Mouse (Mus musculus): Measurements from ENCODE around the gene Pemt.

Pemt gene

DNA sequence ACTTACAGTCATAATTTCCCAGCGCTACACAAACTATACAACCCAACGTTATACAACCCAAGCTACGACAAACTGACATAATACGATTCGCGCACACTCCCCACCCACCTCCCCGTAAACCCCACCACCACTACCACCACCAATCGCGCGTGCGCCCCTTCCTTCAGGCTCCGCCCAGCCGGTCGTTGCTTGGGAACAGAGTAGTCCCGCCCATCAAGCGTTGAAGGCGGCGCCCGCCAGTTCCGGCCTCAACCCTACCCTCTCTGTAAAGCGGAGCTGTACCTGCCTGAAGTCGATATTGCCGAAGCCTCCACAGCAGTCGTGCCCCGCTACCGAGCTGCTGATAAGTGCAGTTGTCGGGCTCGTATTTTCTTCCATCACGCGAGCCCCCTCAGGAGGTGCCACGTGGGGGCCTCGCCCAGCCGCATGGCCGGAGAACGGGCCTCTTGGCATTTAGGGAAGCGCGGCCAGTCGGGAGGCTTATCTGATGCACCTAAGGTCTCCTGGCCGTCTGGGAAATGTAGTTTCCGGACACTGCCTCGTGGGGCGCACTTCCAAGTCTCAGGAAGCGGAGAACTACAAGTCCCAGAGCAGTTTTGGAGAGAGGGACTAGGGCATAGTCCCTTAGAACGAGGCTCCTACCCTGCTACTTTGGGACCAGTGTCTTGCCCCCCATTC is at the start of gene Pemt:
Pemt (minus strand) TSS at position 432 of the 678 bp plus-strand sequence.
- peak; percentile 95 to 97 for DNase-seq (ENCODE audit: low spot score in 2 of 2)

DNA sequence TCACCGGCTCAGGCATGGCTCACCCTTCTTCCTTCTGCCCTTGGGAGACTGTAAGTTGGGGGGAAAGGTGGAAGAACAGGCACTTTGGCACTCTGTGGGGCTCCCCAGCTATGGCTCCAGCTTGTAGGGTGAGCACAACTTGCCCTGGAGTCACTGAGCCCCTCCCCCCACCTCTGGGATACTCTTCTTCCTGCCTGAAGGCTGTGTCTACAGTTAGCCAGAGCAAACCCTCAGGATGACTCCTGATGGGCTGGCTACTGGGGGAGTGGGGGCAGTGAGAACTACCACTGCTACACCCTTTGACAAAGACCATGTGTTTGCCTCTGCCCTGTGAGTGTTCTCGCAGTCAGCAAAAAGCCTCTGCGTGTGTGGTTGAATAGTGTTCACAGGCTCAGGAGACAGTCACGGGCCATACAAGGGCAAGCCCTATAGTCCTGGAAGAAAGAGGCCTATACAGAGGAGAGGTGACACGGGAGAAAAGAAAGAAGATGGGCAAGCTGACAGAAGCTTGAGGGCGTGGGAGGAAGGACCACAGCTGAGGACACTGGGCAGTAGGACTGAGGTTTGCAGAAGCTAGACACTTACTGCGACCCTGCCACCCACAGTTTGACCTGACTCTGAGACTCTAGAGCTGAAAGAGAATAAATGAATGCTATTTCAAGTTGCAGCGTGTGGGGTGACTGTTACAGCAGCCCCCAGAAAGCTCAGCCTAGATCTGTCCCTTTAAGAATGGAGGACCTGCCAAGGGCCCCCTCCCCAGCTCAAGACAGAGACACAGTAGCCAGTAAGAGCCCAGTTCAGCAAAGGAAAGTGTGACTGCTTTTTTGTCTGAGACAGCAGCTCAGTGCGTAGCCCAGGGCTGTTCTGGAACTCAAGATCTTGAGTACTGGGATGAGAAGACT is 48.9 kb upstream of the Pemt start:
- DNase-seq (ENCODE audit: low spot score in 2 of 2), result peak in 1 of 2 experiments; percentile 33

DNA sequence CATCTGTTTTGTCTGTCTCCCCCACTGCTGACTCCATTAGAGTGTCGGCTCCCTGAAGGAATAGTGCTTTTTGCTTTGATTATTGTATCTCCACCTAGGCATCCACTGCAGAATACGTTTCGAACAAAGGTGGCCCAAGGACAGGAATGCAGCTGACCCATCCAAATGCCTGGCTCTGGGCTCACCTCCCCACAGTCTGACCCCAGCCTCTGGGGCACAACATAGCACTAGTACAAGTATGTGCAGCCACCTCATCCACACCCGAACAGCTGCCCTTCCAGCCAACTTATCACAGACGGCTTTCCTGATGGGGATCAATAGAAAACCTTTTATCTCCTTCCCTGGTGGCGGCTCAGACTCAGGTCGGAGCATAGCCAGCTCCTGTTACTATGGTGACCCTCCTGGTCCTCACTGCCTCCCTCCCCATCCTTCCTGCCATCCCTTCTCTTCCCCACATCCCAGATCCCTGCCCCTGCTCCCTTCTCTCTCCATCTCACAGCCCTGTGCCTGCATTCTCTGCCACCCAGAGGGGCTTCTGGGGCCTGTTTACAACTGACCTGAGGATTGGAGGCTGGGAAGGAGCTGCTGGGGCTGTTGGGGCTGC is 47.8 kb upstream of the Pemt start:
- DNase-seq (ENCODE audit: low spot score in 2 of 2), result no peak

DNA sequence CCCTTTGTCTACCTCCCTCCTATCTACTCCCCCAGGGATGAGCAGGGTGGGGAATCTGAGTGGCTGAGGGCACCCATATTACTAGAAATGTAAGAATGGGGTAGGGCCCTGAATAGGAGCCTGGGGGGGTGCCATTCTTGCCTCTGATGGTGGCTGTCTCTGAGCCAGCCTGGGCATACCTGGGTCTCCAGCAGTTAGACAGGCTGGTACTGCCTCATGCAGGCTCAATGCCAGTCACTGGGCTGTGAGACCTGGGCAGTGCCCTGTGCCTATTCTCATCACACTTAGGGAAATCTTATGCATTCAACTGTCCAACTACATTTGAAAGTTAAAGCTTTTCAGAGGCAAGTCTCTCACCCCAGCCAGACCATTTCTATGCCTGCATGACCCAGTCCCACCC is 46.9 kb upstream of the Pemt start:
- DNase-seq (ENCODE audit: low spot score in 2 of 2), result no peak

DNA sequence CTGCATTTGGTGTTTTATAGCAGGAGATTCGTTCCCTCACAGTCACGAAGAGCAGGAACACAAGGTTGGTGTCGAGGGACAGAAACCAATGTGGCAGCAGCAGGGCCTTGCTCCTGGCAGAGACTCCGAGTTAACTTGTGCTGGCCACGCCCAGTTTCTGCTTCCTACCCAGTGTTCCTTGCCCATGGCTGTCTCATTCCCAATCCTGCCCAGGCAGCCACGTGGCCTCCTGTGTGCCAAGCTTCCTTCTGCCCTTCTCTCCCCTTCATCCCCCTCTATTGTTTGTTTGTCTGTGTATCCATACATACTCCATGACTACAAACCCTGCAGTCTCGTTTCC is 45.1 kb upstream of the Pemt start:
- DNase-seq (ENCODE audit: low spot score in 2 of 2), result no peak

DNA sequence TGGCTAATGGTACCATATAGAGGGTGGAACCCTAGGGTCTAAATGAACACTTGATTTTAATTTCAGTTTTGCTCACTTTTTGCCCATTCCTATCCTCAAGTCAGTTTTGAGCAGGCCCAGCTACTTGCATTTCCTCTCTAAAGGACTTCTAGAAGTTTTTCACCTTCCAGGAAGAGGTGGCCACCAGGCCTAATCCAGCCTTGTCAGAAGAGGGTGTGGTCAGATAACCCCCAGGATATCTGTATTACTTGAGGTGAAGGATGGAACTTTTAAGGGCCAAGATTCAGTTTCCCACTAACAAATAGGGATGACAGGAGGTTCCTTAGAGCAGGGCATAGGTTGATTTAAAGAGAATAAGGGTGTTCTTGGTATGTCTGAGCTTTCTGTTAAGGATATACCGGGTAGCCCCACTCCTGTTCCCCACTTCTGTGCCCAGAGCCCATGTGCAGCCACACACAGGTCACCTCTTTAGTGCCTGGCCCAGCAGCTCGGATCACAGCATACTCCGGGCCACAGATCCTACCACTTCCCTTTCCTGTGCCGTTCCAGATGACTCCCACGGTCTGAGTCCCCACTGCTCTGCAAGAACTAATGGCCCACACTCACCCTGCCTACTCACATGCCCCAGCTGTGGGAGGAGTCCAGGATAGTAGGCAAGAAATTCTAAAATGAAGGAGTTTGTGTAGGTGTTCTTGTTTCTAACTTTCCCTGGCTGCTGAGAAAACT is 44.6 kb upstream of the Pemt start:
- no peak for DNase-seq (ENCODE audit: low spot score in 2 of 2)

DNA sequence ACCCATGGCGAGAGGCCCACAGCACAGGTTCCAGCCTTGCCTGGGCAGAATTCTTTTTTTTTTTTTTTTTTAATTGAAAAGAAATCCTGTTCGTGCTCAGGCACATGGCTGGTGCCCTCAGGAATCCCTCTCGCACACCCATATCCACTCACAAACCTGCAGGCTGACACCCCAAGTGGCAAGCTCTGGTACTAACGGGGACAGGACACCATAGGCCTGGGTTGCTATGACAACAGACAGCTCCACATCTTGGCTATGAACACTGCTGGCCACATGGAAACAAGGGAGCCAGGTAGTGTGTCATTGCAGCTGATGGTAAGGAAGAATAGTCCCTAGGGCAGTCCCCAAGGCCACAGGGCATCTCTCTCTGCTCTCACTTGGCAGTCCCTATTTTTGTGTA is 42.7 kb upstream of the Pemt start:
- DNase-seq (ENCODE audit: low spot score in 2 of 2), result peak in 1 of 2 experiments; percentile 41

DNA sequence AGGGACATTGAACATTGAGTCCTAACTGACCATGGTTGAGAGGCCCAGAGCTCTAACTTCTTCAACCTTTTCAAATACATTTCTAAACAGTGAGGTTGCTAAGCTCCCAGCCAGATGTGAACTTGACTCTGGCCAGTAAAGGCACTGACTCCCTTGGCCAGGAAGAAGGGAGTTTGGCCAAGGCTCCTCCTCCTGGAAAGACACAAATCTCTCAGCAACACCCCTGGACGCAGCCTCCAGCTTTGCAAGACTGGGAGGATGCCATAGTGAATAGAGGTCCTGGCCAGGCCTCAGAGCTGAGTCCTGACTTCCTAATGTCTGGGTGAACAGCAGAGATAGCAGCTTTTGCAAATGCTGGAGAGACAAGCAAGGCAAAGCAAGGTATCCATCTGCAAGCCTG is 40.4 kb upstream of the Pemt start:
- no peak for DNase-seq (ENCODE audit: low spot score in 2 of 2)

DNA sequence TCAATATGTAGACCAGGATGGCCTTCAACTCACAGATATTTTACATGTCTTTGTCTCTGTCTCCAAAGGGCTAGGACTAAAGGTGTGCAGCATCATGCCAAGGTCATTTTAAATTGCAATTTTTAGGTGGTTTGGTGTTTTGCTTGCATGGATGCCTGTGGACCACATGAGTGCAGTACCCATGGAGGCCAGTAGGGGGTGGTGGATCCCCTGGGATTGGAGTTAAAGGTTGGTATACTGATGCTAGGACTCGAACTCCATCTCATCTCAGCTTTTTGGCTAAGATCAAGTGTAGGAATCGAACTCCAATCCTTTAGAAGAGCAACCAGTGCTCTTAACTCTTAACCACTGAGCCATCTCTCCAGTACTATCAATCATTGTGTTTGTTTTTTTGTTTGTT is 38.3 kb upstream of the Pemt start:
- peak; percentile 69 to 87 for DNase-seq (ENCODE audit: low spot score in 2 of 2)

DNA sequence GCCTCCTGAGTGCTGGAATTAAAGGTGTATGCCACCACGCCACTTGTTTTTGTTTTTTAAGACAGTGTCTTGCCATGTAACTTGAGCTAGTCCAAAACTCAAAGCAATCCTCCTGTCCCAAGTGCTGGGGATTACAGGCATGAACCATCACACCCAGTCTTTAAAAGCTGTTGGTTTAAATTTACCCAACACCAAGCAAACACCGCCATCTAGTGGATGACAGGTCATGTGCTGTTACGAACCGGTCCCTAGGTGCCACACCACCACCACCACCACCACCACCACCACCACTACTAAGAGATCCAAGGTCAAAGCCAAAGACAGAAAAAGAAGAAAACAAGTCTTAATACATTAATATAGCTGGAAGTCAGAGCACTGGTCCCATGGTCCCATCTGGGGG is 30.5 kb upstream of the Pemt start:
- peak; percentile 53 to 88 for DNase-seq (ENCODE audit: low spot score in 2 of 2)

DNA sequence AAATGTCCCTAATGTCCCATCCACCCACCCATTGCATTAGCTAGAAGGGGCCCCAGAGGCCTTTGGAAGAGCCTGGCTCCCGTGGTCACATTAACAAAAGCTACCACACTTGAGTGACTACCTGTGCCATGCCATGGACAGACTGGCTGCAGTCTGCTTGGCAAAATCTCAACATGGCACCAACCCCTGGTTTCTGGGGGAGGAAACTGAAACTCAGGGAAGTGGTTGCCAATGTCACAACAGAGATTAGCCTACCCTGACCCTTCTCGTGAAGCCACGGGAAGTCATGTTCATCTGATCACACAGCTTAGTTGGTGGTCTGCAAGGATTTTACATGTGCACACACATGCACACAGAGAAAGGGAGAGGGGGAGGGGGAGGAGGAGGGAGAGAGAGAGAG is 29.9 kb upstream of the Pemt start:
- DNase-seq (ENCODE audit: low spot score in 2 of 2), result no peak

DNA sequence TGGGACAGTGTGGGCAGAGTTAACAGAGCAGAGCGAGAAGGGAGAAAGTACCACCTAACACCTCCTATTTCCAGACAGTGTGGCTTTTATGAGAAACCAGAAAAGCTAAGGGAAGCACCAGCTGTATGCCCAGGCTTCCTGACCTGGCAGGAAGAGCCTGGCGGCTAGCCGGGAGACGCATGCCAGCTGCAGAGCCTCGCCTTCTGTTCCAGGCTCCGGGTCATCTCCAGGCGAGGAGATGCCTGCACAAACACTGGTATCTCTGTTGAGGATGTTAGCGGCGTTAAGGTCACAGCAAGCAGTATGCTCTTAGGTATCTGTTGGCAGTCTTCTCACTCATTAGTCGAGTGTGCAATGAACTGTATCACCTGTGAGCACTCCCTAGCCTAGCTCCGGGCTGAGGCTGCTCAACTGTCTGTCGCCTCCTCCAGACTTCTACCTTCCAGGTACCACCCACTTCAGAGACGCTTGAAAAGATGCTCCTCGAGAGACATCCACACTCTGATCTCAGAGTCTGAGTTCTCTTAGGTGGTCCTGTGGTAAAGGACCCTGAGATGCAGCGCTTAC is 27.7 kb upstream of the Pemt start:
- DNase-seq (ENCODE audit: low spot score in 2 of 2), result no peak

DNA sequence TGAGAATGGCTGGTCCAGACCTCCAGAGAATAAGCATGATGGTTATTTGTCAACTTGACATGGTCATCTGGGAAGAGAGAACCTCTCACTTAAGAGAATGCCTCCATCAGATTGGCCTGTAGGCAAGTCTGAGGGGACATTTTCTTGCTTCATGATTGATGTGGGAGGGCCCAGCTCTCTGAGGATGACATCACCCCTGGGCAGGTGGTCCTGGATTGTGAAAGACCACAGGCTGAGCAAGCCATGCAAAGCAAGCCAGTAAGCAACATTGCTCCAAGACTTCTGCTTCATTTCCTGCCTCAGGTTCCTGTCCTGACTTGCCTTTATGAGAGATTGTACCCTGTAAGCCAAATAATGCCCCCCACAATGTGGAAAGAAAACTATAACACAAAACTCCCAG is 26.8 kb upstream of the Pemt start:
- no peak for DNase-seq (ENCODE audit: low spot score in 2 of 2)

DNA sequence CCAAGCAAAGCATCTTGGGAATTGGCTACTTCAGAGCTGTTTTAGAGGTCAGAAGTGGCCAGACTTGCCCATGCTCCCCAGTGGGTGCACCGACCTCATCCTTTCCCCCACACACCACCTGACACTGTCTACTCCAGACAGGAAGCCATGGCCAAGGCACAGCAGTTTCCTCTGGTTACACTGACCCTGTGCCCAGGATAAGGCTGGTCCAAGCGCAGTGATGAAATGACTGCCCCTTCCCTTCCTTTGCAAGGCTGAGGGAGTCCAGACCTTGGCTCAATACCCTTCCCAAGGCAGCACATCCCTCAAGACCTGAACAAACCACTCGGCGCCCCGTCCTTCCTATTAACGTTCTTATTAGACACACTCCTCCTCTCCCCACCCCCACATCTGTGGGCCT is 24.9 kb upstream of the Pemt start:
- DNase-seq (ENCODE audit: low spot score in 2 of 2), result no peak

DNA sequence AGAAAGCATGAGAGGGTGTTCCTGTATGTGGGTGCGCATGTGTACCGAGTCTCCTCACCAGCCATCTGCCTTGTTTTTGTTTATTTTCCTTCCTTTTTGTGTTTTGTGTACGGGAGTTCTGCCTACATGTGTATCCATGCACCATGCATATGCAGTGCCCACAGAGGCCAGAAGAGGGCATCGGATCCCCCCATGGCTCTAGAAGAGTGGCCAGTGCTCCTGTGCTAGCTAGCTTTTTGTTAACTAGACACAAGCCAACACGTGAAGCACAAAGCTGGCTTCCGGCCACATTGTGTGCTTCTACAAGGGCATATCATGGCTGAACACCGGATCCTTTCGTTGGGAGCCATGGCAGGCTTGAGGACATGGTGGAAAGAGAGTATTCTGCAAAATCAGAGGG is 24.3 kb upstream of the Pemt start:
- peak; percentile 45 to 64 for DNase-seq (ENCODE audit: low spot score in 2 of 2)

DNA sequence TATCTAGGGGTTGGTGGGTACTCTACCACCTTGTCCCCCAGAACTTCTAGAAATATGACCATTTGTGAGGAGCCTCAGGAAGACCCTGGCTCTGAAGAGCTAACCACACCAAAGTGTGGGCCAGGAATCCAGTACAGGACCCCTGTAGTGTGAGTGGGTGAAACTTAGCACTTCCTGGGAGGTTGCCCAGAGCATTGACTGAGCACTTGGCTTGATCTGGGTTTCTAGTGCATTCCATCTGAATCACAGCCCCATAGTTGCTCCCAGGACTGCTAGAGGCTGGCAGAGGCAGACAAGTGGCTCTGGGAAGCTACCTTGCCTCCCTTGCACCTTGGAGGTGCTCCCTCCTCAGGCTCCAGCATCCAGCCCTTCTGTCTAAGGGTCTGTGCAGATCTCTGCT is 22.3 kb upstream of the Pemt start:
- DNase-seq (ENCODE audit: low spot score in 2 of 2), result no peak

DNA sequence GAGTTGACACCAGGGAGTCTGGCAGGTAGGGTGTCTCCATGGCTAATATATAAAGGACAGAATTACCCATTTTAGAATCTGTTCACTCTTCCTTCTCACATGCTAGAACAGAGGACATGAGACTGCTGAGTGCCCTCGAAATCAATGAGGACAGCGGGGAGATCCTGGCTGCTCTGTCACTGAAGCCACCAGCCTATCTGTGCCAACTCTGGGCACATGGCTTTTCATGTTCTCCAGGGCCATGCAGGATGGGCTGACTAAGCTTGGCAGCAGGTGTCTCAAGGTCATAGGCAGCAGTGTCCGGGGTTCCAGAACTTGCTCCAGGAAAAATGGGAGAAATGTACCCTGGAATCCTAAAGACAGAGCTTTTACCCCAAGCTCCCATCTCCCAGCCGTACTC is 21.4 kb upstream of the Pemt start:
- no peak for DNase-seq (ENCODE audit: low spot score in 2 of 2)

DNA sequence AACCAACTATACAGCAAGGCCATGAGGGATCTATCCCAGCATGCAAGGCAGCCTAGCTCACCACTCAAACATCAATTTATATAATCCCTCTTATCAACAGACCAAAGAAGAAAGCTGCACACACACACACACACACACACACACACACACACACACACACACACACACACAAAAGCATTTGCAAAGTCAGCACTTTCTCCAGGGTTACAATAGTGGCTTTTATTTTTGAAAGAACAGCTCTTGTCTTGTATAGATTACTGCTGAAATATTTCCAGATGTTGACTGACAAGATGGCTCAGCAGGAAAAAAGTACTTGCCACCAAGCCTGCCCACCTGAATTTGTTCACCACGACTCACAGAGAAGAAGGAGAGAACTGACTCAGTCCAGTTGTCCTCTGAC is 19.0 kb upstream of the Pemt start:
- DNase-seq (ENCODE audit: low spot score in 2 of 2), result no peak

DNA sequence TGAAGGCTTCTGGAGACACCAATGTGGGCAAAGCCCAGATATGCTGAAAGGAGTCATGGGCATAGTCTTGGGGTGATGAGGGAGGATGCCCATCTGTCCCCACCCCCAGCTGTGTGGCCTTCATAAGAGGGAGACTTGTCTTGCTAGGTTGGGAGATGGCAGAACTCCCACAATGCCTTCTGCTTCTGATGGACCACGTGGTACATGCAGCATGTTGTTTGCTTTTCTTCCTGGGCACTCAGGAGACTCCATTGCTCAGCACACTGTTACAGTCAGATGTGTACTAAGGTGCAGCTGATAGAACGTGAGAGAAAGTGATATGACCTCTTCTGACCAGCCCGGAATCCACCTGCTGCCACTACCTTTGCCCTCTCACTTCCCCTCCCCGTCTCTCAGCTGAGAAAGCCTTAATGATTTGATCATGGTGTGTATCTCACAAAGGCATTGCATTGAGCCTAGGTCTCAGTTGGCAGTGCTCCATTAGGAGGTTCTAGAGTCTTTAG is 15.3 kb upstream of the Pemt start:
- DNase-seq (ENCODE audit: low spot score in 2 of 2), result no peak

DNA sequence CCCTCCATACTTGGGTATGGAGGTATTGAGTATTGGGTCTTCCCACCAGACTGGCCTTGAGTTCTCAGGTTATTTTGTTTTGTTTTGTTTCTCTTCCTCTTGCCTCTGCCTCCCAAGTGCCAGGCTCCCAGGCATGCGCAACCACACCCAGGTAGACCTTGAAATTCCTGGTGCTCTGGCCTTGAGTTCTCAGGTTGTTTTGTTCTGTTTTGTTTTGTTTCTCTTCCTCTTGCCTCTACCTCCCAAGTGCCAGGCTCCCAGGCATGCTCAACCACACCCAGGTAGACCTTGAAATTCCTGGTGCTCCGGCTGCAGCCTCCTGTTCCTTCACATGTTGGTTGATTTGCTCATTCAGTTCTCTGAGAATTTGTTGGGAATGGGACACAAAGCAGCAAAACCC is 13.7 kb upstream of the Pemt start:
- DNase-seq (ENCODE audit: low spot score in 2 of 2), result no peak

DNA sequence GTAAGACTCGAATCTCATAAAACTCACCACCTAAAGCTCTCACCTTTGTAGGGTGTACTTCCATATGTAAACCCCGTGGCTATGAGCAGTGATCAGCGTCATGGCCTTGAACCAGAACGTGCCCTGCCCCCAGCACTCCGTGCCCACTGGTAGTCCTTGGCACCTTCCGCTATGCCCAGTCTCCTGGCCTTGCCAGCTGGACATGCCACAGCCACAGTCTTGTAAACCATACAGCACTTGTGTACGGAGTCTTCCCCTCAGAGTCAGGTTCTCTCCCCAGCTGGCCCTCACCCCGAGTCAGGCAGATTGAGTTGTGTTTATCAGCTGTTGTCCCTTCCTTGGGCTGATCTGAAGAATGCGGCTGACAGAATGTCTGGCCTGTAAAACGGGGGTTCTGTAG is 12.2 kb upstream of the Pemt start:
- no peak for DNase-seq (ENCODE audit: low spot score in 2 of 2)

DNA sequence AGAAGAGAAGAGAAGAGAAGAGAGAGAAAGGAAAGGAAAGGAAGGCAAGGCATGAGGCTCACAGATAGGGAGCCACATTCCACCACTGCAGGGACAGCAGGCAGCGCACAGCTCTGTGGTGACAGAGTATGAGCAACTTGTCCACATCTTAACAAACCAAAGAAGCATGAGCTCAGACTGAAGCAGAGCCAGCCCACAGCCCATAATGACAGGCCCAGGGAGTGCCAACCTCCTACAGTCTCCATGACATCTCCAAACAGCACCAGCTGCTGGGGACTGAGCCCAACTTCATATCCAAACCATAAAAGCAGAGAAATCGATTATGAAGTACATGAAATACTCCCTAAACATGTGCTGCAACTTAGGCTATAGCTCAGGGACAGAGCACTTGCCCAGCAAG is 11.7 kb upstream of the Pemt start:
- no peak for DNase-seq (ENCODE audit: low spot score in 2 of 2)
